Mouse (Mus musculus): ENCODE data around the gene Thtpa.

Thtpa gene

DNA sequence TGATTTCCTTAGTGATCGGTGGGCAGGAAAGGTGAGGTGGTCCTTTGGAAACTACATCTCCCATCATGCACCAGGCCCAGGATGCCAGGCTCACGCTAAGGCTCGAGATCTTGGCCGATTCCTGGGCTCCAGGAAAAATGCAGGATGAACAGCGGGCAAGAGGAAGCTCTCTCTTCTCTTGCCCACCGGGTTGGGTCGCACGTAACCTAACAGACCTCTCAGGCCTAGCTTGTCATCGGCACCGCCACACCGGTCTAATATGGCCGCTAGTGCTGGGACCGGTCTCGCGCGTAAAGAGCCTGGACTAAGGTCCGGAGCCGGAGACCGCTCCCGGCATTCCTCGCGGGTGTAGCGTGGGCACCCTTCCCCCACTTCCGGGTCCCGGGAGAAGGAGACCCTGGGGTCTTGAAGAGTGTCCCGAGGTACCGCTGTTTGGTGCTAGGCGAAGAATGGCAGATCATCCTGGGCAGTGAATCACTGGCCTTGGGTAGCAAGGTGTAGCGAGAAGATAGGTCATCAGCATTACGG is at the start of gene Thtpa:
TSS of gene Thtpa (plus strand) at position 81 of the 528 bp plus-strand sequence.
- DNase-seq (ENCODE audit: extremely low read depth, low read depth, low spot score): no peak

DNA sequence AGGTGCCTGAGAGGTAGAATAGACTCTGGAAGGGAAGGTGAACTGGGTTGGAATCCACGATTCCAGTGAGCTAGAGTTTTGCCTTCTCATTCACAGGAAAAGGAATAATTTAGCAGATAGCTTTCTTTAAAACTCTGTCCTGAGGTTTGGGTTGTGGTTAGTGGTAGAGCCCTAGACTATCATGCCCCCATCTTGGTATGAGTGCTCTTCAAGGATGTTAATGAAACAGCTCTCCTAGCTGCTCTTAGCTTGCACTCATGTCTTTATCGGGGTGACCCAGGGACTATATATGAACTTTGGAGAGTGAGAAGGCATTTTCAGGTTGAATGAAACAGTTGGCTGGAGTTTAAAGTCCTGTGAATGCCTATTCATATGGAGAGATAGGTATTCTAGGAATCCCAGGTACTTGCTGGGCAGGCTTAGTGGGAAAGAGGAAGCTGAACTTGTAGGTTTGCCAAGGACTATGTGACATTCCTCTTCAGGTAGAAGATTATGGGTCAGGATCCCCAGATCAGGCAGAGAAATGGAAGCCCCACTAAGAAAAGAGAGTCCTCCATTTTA is 46.5 kb upstream of the Thtpa start:
- no peak for DNase-seq (ENCODE audit: extremely low read depth, low read depth, low spot score)

DNA sequence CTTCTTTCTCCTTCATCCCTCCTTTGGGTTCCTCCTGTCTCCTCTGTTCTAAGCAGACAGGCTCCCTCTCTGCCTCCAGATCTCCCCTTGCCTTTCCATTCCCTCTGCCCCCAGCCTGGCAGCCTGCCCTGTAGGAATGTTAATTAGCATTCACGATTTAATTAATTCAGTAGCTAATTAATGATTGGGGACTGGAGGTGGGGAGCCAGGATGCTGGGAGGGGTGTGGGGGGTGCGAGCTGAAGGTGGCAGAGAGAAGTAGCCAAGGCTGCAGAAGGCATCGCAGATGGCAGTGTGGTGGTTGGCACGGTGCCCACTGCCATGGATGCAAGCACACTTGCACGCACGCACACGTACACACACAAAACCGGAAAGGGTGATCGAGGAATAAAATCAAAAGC is 42.1 kb upstream of the Thtpa start:
- DNase-seq (ENCODE audit: extremely low read depth, low read depth, low spot score): no peak

DNA sequence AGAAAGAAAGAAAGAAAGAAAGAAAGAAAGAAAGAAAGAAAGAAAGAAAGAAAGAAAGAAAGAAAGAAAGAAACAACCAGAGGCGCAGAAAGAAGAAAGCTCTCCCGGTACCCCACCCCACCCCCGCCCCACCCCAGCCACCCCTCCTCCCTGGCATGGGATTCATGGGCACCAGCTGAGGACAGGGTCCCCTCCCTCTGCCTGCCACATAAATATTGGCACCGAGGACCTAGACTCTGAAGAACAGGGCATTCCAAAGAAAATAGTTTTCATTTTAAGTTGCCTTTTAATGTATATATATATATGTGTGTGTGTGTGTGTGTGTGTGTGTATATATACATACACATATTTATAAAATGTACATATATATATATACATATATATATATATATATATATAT is 41.5 kb upstream of the Thtpa start:
- DNase-seq (ENCODE audit: extremely low read depth, low read depth, low spot score): no peak

GRCm38 (mm10) chr14:55053708-55054190 is 40.8 kb upstream of the Thtpa start:
- DNase-seq (ENCODE audit: extremely low read depth, low read depth, low spot score): no peak

DNA sequence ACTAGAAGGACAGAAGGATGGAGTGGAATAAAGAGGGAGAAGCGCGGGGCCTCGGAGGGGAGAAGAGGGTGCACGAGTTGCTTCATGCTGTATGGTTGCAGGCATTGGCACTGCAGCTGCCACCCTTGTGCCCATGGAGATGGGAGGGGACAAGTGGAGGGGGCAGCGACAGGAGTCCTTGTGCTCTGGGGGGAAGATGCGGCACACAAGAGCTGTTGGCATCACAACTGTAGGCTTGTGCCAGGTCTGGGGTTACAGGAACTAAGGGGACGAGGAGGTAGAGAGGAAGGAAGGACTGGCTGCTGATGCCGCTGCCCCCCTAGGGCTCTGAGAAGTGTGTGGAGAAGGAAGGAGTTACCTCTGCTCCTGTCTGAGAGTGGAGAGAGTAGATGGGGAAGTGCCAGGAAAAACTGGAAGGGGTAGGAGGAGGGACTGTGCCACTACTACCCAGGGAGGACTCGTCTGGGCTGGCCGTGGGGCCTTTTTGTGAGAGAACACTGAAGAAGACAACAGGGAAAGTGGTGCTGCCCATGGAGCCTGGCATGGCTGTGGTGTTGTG is 40.3 kb upstream of the Thtpa start:
- DNase-seq (ENCODE audit: extremely low read depth, low read depth, low spot score): no peak

DNA sequence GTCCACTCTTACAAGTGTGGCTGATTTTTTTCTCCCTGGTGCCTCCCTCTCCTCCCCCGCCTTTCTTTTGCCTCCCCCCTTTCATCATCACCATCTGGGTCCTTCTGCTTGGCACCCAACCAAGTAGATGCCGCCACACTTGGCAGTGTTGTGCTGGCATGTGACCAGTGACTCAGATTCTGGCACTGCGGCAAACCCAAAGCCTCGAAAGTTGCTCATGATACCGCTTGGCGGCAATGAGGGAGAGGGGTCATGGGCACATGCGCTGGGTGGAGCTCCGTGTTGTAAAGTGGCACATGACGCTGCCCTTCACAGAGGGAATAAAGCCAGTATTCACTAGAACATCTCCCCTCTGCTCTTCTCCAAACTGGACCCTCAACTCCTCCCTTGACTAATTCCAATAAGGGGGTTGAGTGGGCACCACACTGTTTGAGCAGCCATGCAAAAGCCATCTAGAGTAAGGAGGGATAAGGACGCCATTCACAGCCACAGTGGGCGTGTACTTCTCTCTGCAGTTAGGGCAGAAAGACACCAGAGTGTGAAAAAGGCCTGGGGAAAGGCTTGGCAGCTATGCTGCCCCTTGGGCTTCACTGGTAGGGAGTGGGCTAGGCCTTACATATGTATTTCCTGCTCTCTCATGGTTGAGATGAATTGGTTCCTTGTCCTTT is 39.3 kb upstream of the Thtpa start:
- DNase-seq (ENCODE audit: extremely low read depth, low read depth, low spot score): no peak

- DNase-seq (ENCODE audit: extremely low read depth, low read depth, low spot score): no peak
Observed at GRCm38 (mm10) chr14:55059009-55059408, 35.6 kb upstream of the Thtpa start.

GRCm38 (mm10) chr14:55059931-55060330 is 34.7 kb upstream of the Thtpa start:
- no peak for DNase-seq (ENCODE audit: extremely low read depth, low read depth, low spot score)

DNA sequence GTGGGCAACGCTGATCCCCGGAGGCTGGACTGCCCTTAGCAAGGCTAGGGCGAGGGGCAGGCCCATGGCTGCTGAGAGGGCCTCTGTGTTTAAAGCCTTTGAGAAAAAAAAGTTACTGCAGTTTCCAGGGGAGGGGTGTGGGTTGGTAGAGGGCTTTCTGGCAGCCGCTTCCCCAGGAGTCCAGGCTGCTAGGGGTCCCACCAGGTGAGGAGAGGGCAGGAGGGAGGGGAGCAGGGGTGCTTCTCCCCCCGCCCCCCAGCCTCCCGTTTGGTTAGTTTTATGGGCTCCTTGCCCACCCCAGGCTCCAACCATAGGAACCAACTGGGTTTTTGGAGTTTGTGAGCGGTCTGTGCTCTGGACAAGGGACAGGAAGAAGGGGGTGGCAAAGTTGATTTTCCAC is 32.7 kb upstream of the Thtpa start:
- DNase-seq (ENCODE audit: extremely low read depth, low read depth, low spot score): no peak

DNA sequence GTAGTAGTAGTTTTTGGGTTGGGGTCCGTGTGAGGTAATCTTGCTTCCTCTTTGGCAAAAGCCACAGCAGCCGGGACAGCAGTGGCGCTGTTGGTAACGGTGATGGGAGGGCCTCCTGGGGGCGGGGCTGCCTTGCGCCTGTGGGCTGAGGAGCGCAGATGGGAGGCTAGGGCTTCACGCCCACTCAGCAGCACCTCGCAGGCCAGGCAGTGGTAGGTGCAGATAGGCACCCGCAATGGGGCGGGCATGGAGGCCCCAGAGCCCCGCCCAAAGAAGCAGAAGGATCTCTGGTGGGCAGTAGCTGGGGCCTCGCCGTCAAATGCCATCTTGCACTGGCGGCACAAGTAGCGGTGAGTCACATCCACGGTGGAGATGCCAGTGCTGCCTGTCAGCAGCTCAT is 32.0 kb upstream of the Thtpa start:
- no peak for DNase-seq (ENCODE audit: extremely low read depth, low read depth, low spot score)

GRCm38 (mm10) chr14:55063117-55063516 is 31.5 kb upstream of the Thtpa start:
- no peak for DNase-seq (ENCODE audit: extremely low read depth, low read depth, low spot score)

- no peak for DNase-seq (ENCODE audit: extremely low read depth, low read depth, low spot score)
Observed at GRCm38 (mm10) chr14:55063581-55064381, 30.8 kb upstream of the Thtpa start.

DNA sequence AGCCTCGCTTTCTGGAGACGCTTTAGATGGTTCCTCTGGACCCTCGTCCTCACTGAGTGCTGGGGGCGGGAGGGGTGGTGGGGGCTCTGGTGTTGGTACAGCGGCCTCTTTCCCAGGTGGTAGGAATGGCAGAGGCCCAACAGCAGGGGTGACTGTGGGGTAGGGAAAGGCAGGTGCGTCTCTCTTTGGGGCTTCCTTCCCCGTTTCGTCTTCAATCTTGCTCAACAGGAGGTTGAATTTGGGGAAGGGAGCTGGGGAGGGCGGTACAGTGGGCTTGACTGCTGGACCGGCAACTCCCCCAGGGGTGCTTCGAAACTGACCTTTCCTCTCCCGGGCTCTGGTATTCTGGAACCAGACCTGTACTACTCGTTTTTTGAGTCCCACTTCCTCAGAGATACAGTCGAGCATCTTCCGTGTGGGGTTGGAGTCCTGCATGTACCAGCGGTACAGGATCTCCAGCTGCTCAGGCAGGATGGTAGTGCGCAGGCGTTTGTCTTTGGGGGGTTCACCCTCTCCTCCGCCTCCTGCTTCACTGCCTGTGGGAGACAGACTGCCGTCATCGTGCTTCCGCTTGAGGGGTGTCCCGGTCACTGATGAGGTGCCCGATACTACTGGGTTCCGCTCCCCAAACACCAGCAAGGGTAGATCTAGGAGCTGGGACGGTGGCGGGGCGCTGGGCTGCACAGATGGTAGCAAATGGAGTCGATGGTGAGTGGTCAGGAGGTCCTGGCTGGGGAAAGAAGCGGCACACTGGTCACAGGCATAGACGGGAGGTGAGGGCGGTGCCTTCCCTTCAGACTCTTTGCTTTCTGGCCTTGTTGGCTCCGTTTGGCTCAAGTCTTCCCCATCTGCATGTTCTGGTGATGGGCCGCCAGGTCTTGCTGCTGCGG is 29.9 kb upstream of the Thtpa start:
- no peak for DNase-seq (ENCODE audit: extremely low read depth, low read depth, low spot score)

- DNase-seq (ENCODE audit: extremely low read depth, low read depth, low spot score): no peak
Observed at GRCm38 (mm10) chr14:55065391-55065790, 29.2 kb upstream of the Thtpa start.

GRCm38 (mm10) chr14:55066042-55066441 is 28.5 kb upstream of the Thtpa start:
- DNase-seq (ENCODE audit: extremely low read depth, low read depth, low spot score): no peak

DNA sequence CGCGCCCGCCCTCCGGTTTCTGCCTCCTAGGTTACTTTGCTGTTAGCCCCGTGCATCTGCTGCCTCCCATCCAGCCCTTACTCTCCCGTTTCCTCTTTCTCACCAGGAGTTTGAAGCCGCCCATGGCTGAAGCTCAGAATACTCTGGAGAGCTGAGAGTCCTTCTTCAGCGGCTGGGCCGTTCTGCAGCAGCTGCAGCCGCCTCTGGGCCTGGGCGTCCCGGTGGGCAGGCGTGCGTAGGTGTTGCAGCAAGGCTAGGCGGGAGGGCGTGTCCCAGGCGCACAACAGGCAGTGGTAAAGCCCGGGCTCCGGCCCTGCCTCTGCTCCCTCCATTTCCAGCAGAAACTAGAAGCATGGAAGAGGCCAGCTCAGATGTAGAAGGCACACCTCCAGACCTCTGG is 22.8 kb upstream of the Thtpa start:
- no peak for DNase-seq (ENCODE audit: extremely low read depth, low read depth, low spot score)

DNA sequence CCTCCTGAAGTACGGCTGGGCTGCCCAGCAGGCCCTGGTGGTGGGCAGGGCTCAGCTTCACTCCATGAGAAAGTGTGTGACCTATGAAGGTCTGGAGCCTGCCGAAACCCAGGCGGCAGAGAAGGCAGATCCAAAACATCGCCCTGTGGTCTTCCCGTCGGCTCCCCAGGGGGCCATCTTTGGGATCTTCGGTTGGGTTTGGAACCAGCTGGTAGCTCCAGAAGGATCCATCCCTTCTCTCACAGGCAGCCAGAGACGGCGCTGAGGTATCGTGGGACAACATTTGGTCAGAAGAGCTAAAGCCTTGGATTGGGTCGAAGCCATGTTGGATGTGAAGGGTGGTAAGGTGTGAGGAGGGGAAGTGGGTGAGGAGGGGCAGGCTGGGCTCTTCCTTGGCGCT is 20.2 kb upstream of the Thtpa start:
- DNase-seq (ENCODE audit: extremely low read depth, low read depth, low spot score): no peak

DNA sequence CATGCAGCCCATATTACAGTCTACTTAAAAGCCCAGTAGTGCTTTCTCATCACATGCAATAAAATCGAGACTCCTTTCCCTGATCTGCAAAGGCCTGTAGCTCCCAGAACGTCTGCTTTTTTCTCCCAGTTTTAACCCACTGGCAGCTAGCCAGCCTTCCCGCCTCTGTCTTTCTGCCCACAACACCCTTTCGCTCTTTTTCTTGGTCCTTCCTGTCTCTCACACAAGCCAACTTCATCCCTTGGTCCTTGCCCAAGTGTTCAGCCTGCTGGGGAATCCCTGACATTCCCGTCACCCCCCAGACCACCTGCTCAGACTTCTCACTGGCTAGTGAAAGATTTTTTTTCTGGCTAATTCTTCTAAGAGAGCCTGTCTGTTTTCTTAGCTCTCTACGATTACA is 18.4 kb upstream of the Thtpa start:
- no peak for DNase-seq (ENCODE audit: extremely low read depth, low read depth, low spot score)

- no peak for DNase-seq (ENCODE audit: extremely low read depth, low read depth, low spot score)
Observed at GRCm38 (mm10) chr14:55076956-55077355, 17.6 kb upstream of the Thtpa start.

Measured in fat pad, adult 2 months (tissue).